Mouse (Mus musculus): ENCODE measurements around the gene Ppid. TPM values are rescaled to one million over a fixed set of nuclear protein-coding genes. Genes with fewer than 3 reads are reported as not detected.

Gene Ppid
- total and polyA plus RNA-seq, 3 experiments = 203 to 254 TPM; not detected in 1

GRCm38 (mm10) chr3:79591793-79592471 is 790 bp downstream of the Ppid start:
- peak overlapping the region; percentile 79 to 80 for H3K4me3 ChIP-seq (ENCODE audit: control insufficient read depth in 1 of 2, insufficient read depth in 1 of 2, low read depth in 2 of 2, low read length in 2 of 2)
- DNase-seq (ENCODE audit: low read depth, low spot score) = peak; percentile 72
- no peaks in the 10 kb centered on the region for H3K27me3 ChIP-seq (ENCODE audit: control insufficient read depth in 1 of 2, insufficient read depth in 2 of 2, low read length in 2 of 2)
- H3K9ac ChIP-seq (ENCODE audit: control insufficient read depth, low read depth, low read length, poor library complexity, severe bottlenecking) = peak overlapping the region; percentile 85
- no peaks in the 10 kb centered on the region for H3K9me3 ChIP-seq (replicated peaks; ENCODE audit: insufficient read depth, low read length)
- H3K27ac ChIP-seq (ENCODE audit: control insufficient read depth, low read depth, low read length) = peak overlapping the region; percentile 74
- peaks cover 44% of the 10 kb centered on the region for H3K79me2 ChIP-seq (ENCODE audit: control insufficient read depth, insufficient read depth, low read length, poor library complexity)
- peaks cover 0 to 10% of the 10 kb centered on the region in 2 experiments; a peak in 2 of 4 replicates for H3K4me1 ChIP-seq (ENCODE audit: control insufficient read depth in 1 of 2, insufficient read depth in 2 of 2, low read length in 2 of 2)
- peaks cover 27 to 29% of the 10 kb centered on the region in 2 experiments for H3K36me3 ChIP-seq (ENCODE audit: control insufficient read depth in 1 of 2, insufficient read depth in 2 of 2, low read length in 2 of 2)
- no peak for TF ChIP-seq CHD2 (IDR thresholded peaks at IDR 0.05; ENCODE audit: low read length)
- TF ChIP-seq HCFC1 (IDR thresholded peaks at IDR 0.05; ENCODE audit: low read depth, low read length) = 0 out of 2 replicates have a peak, but pooled peaks have one; percentile 15
- TF ChIP-seq MEF2A (IDR thresholded peaks at IDR 0.05; ENCODE audit: extremely low read depth, insufficient replicate concordance, low read depth, low read length, poor library complexity, severe bottlenecking) = no peak
- no peak for TF ChIP-seq SMC3 (IDR thresholded peaks at IDR 0.05; ENCODE audit: low read depth, low read length)
- no peak for TF ChIP-seq ZNF384 (IDR thresholded peaks at IDR 0.05; ENCODE audit: low read depth, low read length)
- TF ChIP-seq E2F4 (IDR thresholded peaks at IDR 0.05; ENCODE audit: borderline replicate concordance, low read depth, low read length) = no peak
- peak; percentile 81 for TF ChIP-seq MYC (IDR thresholded peaks at IDR 0.05; ENCODE audit: low read depth, low read length)
- TF ChIP-seq GABPA (IDR thresholded peaks at IDR 0.05; ENCODE audit: low read depth, low read length) = no peak
- no peak for TF ChIP-seq RCOR1 (IDR thresholded peaks at IDR 0.05; ENCODE audit: low read depth, low read length)
- TF ChIP-seq MAZ (IDR thresholded peaks at IDR 0.05; ENCODE audit: low read depth, low read length) = no peak
- TF ChIP-seq POLR2AphosphoS5 (IDR thresholded peaks at IDR 0.05; ENCODE audit: borderline replicate concordance, low read depth, low read length) = no peak
- 0 out of 2 replicates have a peak, but pooled peaks have one; percentile 20 for TF ChIP-seq MYB (IDR thresholded peaks at IDR 0.05; ENCODE audit: low read depth, low read length)
- TF ChIP-seq TCF12 (IDR thresholded peaks at IDR 0.05; ENCODE audit: low read depth, low read length) = no peak
- TF ChIP-seq KAT2A (conservative IDR thresholded peaks at IDR 0.05; ENCODE audit: low read depth, low read length) = peak; percentile 54
- no peak for TF ChIP-seq RAD21 (IDR thresholded peaks at IDR 0.05; ENCODE audit: low read depth, low read length)
- TF ChIP-seq GATA1 (IDR thresholded peaks at IDR 0.05; ENCODE audit: low read depth, low read length) = no peak
- 0 out of 2 replicates have a peak, but pooled peaks have one; percentile 3 for TF ChIP-seq MAX (IDR thresholded peaks at IDR 0.05; ENCODE audit: low read length)
- no peak for TF ChIP-seq ELF1 (IDR thresholded peaks at IDR 0.05; ENCODE audit: low read depth, low read length)
- peak; percentile 52; the same call in 1 of the 2 replicates for TF ChIP-seq TBP (IDR thresholded peaks at IDR 0.05; ENCODE audit: low read depth, low read length)
- TF ChIP-seq NRF1 (IDR thresholded peaks at IDR 0.05; ENCODE audit: insufficient read depth, low read depth, low read length, poor library complexity, severe bottlenecking) = no peak
- TF ChIP-seq JUND (IDR thresholded peaks at IDR 0.05; ENCODE audit: low read depth, low read length) = no peak
- no peak for TF ChIP-seq UBTF (IDR thresholded peaks at IDR 0.05; ENCODE audit: borderline replicate concordance, insufficient read depth, low read depth, low read length)
- no peak for TF ChIP-seq POLR2AphosphoS2 (IDR thresholded peaks at IDR 0.05; ENCODE audit: low read length)
- TF ChIP-seq CTCF (IDR thresholded peaks at IDR 0.05 in 2 of 3, conservative IDR thresholded peaks at IDR 0.05 in 1 of 3; ENCODE audit: control insufficient read depth in 1 of 3, insufficient read depth in 1 of 3, low read depth in 2 of 3, low read length in 3 of 3, poor library complexity in 1 of 3, severe bottlenecking in 1 of 3) = no peak
- no peak; the same call in 1 of the 2 replicates for TF ChIP-seq SIN3A (IDR thresholded peaks at IDR 0.05; ENCODE audit: low read length)
- TF ChIP-seq MXI1 (IDR thresholded peaks at IDR 0.05; ENCODE audit: low read depth, low read length) = peak; percentile 59
- TF ChIP-seq ZMIZ1 (IDR thresholded peaks at IDR 0.05; ENCODE audit: low read depth, low read length) = no peak
- TF ChIP-seq ZC3H11A (IDR thresholded peaks at IDR 0.05; ENCODE audit: low read depth, low read length) = no peak
- TF ChIP-seq CHD1 (IDR thresholded peaks at IDR 0.05; ENCODE audit: low read depth, low read length) = peak; percentile 41
- TF ChIP-seq EP300 (IDR thresholded peaks at IDR 0.05; ENCODE audit: low read depth in 1 of 2, low read length in 2 of 2) = peak in 1 of 2 experiments; percentile 47; a peak in 1 of 4 replicates
- TF ChIP-seq USF1 (IDR thresholded peaks at IDR 0.05; ENCODE audit: low read depth, low read length) = peak; percentile 42; the same call in 1 of the 2 replicates
- TF ChIP-seq ETS1 (IDR thresholded peaks at IDR 0.05; ENCODE audit: low read depth, low read length) = no peak
- TF ChIP-seq ZKSCAN1 (IDR thresholded peaks at IDR 0.05; ENCODE audit: low read depth, low read length) = no peak
- TF ChIP-seq TAL1 (IDR thresholded peaks at IDR 0.05; ENCODE audit: low read length) = no peak
- no peak for TF ChIP-seq BHLHE40 (IDR thresholded peaks at IDR 0.05; ENCODE audit: borderline replicate concordance, low read depth, low read length)
- TF ChIP-seq USF2 (IDR thresholded peaks at IDR 0.05; ENCODE audit: borderline replicate concordance in 1 of 2, insufficient read depth in 1 of 2, low read depth in 1 of 2, low read length in 2 of 2) = no peak

Measured in MEL (cell line).